Mouse (Mus musculus) ES-Bruce4 (cell line): Measurements from ENCODE around the gene Nat8l.

ENCODE experiments used
- CTCF ChIP-seq: IDR thresholded peaks from one replicate; pipeline ENCODE4 v1.8.1; 2011; ENCODE audit warnings: low read depth, low read length
- EP300 ChIP-seq: IDR thresholded peaks from 2 replicates; pipeline ENCODE4 v1.6.1; 2011; ENCODE audit warnings: low read depth, low read length; ENCODE audit not compliant: insufficient read depth
- POLR2A ChIP-seq: IDR thresholded peaks from one replicate; pipeline ENCODE4 v1.8.1; 2011; ENCODE audit warnings: low read length; ENCODE audit not compliant: insufficient read depth

DNA sequence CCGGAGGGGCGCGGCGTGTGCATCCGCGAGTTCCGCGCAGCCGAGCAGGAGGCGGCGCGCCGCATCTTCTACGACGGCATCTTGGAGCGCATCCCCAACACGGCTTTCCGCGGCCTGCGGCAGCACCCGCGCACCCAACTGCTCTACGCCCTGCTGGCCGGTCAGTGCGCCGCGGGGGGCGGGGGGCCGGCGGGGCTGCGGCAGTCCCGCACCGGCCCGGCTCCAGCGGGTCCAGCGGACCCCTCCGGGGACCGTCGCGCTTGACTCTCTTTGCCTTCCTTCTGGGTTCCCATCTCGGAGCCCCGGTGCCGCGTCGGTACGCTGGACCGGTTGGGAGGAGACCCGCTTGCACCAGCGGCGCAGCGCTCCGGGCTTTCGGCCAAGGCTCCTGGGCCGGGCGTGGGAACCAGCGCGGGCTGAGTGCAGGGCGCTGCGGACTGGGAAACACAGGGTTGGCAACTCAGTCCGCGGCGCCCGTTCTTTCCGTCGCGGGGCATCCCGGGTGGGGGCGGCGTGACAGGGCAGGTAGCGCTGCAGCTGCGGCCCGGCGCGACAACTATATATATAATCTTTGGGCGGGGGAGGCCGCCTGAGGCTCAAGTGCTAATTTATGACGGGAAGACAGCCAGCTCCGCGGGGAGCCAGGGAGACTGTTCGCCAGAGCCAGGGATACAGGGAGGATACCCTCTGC lies 1.4 kb downstream of the Nat8l start:
- TF ChIP-seq CTCF (no peak), POLR2A (no peak), EP300 (no peak)
